Mouse (Mus musculus): ENCODE measurements around the gene Gadd45b. TPM values are rescaled to one million over a fixed set of nuclear protein-coding genes. Genes with fewer than 3 reads are reported as not detected.

Gadd45b gene
- total and polyA plus RNA-seq, 3 experiments, result 10.0 to 13.9 (median 10.9) TPM

GRCm38 (mm10) chr10:80935241-80935640 lies 5.4 kb downstream of the Gadd45b start:
- no peak overlapping the region for H3K27ac ChIP-seq
- TF ChIP-seq CTCF (IDR thresholded peaks at IDR 0.05) (peak; percentile 23), EP300 (IDR thresholded peaks at IDR 0.05; ENCODE audit: insufficient read depth, low read depth, low read length) (no peak)
- no peaks in the 10 kb centered on the region for H3K79me2 ChIP-seq (replicated peaks; ENCODE audit: control insufficient read depth, insufficient read depth, low read length)
- intact Hi-C loops (cut with DNase I), result no loop called here
- H3K9ac ChIP-seq (ENCODE audit: low read depth, low read length), result no peak overlapping the region
- peaks cover 27% of the 10 kb centered on the region for H3K4me1 ChIP-seq (ENCODE audit: control insufficient read depth, insufficient read depth, low read length)
- peak in 1 of 2 experiments; percentile 42 for DNase-seq
- WGBS, result 28% methylated on average over 3 of the region's 3 CpGs
- H3K27me3 ChIP-seq (ENCODE audit: control insufficient read depth, insufficient read depth, low read length), result no peaks in the 10 kb centered on the region; the same call in 1 of the 2 replicates
- H3K4me3 ChIP-seq, result no peak overlapping the region
- no peaks in the 10 kb centered on the region for H3K36me3 ChIP-seq (ENCODE audit: control insufficient read depth, insufficient read depth, low read length)

- H3K9ac ChIP-seq (ENCODE audit: low read depth, low read length), result no peak overlapping the region
- H3K36me3 ChIP-seq (ENCODE audit: control insufficient read depth, insufficient read depth, low read length), result no peaks in the 10 kb centered on the region
- H3K27me3 ChIP-seq (ENCODE audit: control insufficient read depth, insufficient read depth, low read length), result no peaks in the 10 kb centered on the region
- H3K27ac ChIP-seq, result no peak overlapping the region; the same call in 1 of the 2 replicates
- H3K4me3 ChIP-seq, result no peak overlapping the region
- no peak for DNase-seq
- WGBS, result 18% methylated on average over 16 of the region's 17 CpGs
- H3K4me1 ChIP-seq (ENCODE audit: control insufficient read depth, insufficient read depth, low read length), result peaks cover 31% of the 10 kb centered on the region
- no peaks in the 10 kb centered on the region for H3K79me2 ChIP-seq (replicated peaks; ENCODE audit: control insufficient read depth, insufficient read depth, low read length)
- intact Hi-C loops (cut with DNase I), result no loop called here
- TF ChIP-seq EP300 (IDR thresholded peaks at IDR 0.05; ENCODE audit: insufficient read depth, low read depth, low read length), result no peak
- TF ChIP-seq POLR2A (IDR thresholded peaks at IDR 0.05; ENCODE audit: insufficient read depth, low read depth, low read length), result no peak
- no peak for TF ChIP-seq CTCF (IDR thresholded peaks at IDR 0.05)
These were observed 5.8 kb downstream of the Gadd45b start for GRCm38 (mm10) chr10:80935698-80936097.

- Histone ChIP-seq H3K36me3 (ENCODE audit: control insufficient read depth, insufficient read depth, low read length) (no peaks in the 10 kb centered on the region), H3K27me3 (ENCODE audit: control insufficient read depth, insufficient read depth, low read length) (no peaks in the 10 kb centered on the region), H3K79me2 (replicated peaks; ENCODE audit: control insufficient read depth, insufficient read depth, low read length) (no peaks in the 10 kb centered on the region), H3K4me3 (peak overlapping the region; percentile 51), H3K4me1 (ENCODE audit: control insufficient read depth, insufficient read depth, low read length) (peaks cover 32% of the 10 kb centered on the region), H3K9ac (ENCODE audit: low read depth, low read length) (peak overlapping the region; percentile 59), H3K27ac (peak overlapping the region; percentile 65)
- DNase-seq, result peak; percentile 82 to 85
- TF ChIP-seq CTCF (IDR thresholded peaks at IDR 0.05) (no peak), EP300 (IDR thresholded peaks at IDR 0.05; ENCODE audit: insufficient read depth, low read depth, low read length) (no peak), POLR2A (IDR thresholded peaks at IDR 0.05; ENCODE audit: insufficient read depth, low read depth, low read length) (no peak)
- intact Hi-C loops (cut with DNase I), result no loop called here
- WGBS, result 3% methylated on average over 37 of the region's 37 CpGs
These were observed 6.4 kb downstream of the Gadd45b start for GRCm38 (mm10) chr10:80936135-80936809.

- Histone ChIP-seq H3K9ac (ENCODE audit: low read depth, low read length) (no peak overlapping the region; the same call in 1 of the 2 replicates), H3K27me3 (ENCODE audit: control insufficient read depth, insufficient read depth, low read length) (no peaks in the 10 kb centered on the region), H3K27ac (no peak overlapping the region), H3K4me1 (ENCODE audit: control insufficient read depth, insufficient read depth, low read length) (peaks cover 34% of the 10 kb centered on the region), H3K36me3 (ENCODE audit: control insufficient read depth, insufficient read depth, low read length) (no peaks in the 10 kb centered on the region), H3K4me3 (peak overlapping the region; percentile 51; the same call in 1 of the 2 replicates), H3K79me2 (replicated peaks; ENCODE audit: control insufficient read depth, insufficient read depth, low read length) (no peaks in the 10 kb centered on the region)
- TF ChIP-seq POLR2A (IDR thresholded peaks at IDR 0.05; ENCODE audit: insufficient read depth, low read depth, low read length) (no peak), CTCF (IDR thresholded peaks at IDR 0.05) (no peak), EP300 (IDR thresholded peaks at IDR 0.05; ENCODE audit: insufficient read depth, low read depth, low read length) (no peak)
- intact Hi-C loops (cut with DNase I), result no loop called here
- DNase-seq, result no peak
- WGBS, result 14% methylated on average over 6 of the region's 6 CpGs
These were observed 6.9 kb downstream of the Gadd45b start for GRCm38 (mm10) chr10:80936810-80937164.

DNA sequence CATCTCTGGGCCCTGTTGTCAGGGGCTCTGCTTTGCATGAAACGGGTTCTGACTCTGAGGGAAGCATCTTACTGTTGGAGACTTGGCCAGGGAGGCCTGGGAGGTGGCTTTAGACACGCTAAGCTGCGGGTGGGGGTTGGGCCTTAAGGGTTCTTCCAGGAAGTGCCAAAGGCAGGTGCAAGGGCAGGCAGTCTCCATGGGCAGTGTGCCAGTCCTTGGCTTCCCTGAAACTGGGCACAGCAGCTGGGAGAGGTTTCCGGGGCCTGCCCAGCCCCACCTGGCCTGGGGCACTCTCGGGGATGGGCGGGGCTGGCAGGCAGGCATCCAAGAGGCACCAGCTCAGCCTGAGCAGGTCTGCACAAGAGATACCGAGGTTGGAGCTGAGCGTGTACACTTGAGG lies 7.8 kb downstream of the Gadd45b start:
- intact Hi-C loops (cut with DNase I), result no loop called here
- H3K4me1 ChIP-seq (ENCODE audit: control insufficient read depth, insufficient read depth, low read length), result peaks cover 36% of the 10 kb centered on the region
- peak in 1 of 2 experiments; percentile 62 for DNase-seq
- H3K79me2 ChIP-seq (replicated peaks; ENCODE audit: control insufficient read depth, insufficient read depth, low read length), result no peaks in the 10 kb centered on the region
- TF ChIP-seq EP300 (IDR thresholded peaks at IDR 0.05; ENCODE audit: insufficient read depth, low read depth, low read length) (0 out of 2 replicates have a peak, but pooled peaks have one; percentile 24), CTCF (IDR thresholded peaks at IDR 0.05) (no peak)
- no peaks in the 10 kb centered on the region for H3K27me3 ChIP-seq (ENCODE audit: control insufficient read depth, insufficient read depth, low read length)
- no peak overlapping the region for H3K27ac ChIP-seq
- 23% methylated on average over 8 of the region's 8 CpGs for WGBS
- H3K9ac ChIP-seq (ENCODE audit: low read depth, low read length), result no peak overlapping the region
- no peak overlapping the region for H3K4me3 ChIP-seq
- no peaks in the 10 kb centered on the region for H3K36me3 ChIP-seq (ENCODE audit: control insufficient read depth, insufficient read depth, low read length)

DNA sequence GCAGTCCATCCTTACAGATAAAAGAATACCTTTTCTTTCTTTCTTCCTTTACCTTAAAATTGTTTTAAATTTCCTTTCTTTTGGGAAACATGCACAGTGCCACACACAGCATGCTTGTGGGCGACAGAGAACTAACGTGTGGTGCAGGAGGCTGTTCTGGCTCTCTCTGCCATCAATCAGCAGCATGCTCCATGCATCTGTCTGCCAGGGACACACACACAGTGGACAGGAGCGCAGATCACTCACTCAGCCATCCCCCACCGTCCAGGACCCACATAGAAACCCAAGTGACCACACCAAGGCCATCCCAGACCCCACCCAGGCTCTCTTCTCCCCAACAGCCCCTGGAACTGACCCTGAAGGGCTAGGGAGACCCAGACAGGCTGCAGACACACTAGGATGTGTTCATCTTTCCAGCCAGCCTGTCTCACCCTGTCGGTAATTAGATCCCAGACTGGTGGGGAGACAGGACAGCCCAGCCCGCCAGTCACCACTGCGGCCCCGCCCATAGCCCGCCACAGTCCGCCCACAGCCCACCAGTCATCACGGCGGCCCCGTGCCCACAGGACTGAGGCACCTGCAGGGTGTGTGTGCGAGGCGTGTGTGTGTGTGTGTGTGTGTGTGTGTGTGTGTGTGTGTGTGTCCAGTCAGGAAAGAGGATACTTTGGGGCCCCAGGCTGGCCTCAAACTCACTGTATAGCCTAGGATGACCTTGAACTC lies 9.1 kb downstream of the Gadd45b start:
- 30% methylated on average over 15 of the region's 15 CpGs for WGBS
- Histone ChIP-seq H3K9ac (ENCODE audit: low read depth, low read length) (no peak overlapping the region), H3K36me3 (ENCODE audit: control insufficient read depth, insufficient read depth, low read length) (no peaks in the 10 kb centered on the region), H3K4me1 (ENCODE audit: control insufficient read depth, insufficient read depth, low read length) (peaks cover 33% of the 10 kb centered on the region), H3K27ac (no peak overlapping the region), H3K27me3 (ENCODE audit: control insufficient read depth, insufficient read depth, low read length) (no peaks in the 10 kb centered on the region), H3K79me2 (replicated peaks; ENCODE audit: control insufficient read depth, insufficient read depth, low read length) (no peaks in the 10 kb centered on the region), H3K4me3 (no peak overlapping the region)
- intact Hi-C loops (cut with DNase I), result no loop called here
- TF ChIP-seq POLR2A (IDR thresholded peaks at IDR 0.05; ENCODE audit: insufficient read depth, low read depth, low read length) (no peak), EP300 (IDR thresholded peaks at IDR 0.05; ENCODE audit: insufficient read depth, low read depth, low read length) (no peak), CTCF (IDR thresholded peaks at IDR 0.05) (no peak)
- peak in 1 of 2 experiments; percentile 33 for DNase-seq
